Mouse (Mus musculus) liver, embryonic 14.5 days (tissue): ENCODE measurements around the gene Krba1.

ENCODE experiments used
- CTCF ChIP-seq: IDR thresholded peaks from 2 replicates; pipeline ENCODE4 v1.5.1; 2016; ENCODE audit warnings: antibody characterized with exemption, low read depth, control low read depth
- EP300 ChIP-seq: IDR thresholded peaks from 2 replicates; pipeline ENCODE4 v1.6.1; 2016; ENCODE audit warnings: antibody characterized with exemption, low read depth

GRCm38 (mm10) chr6:48445181-48446101, 50.1 kb downstream of the Krba1 start, which contains the start of gene Zfp467:
- TF ChIP-seq CTCF (no peak), EP300 (no peak)
